Mouse (Mus musculus) spleen, adult 2 months (tissue): ENCODE data around the gene Dync1i1.

Source experiments
- CTCF ChIP-seq: fragments of 200-500 bp; IDR thresholded peaks from 2 replicates; pipeline ENCODE4 v1.5.1; 2011; ENCODE audit warnings: mild to moderate bottlenecking, inconsistent platforms; ENCODE audit not compliant: insufficient read depth, insufficient read length, insufficient replicate concordance; ENCODE audit errors: extremely low read depth
- POLR2A ChIP-seq: fragments of 200-500 bp; IDR thresholded peaks from 2 replicates; pipeline ENCODE4 v1.6.1; 2011; ENCODE audit warnings: low read depth, low read length, inconsistent platforms

DNA sequence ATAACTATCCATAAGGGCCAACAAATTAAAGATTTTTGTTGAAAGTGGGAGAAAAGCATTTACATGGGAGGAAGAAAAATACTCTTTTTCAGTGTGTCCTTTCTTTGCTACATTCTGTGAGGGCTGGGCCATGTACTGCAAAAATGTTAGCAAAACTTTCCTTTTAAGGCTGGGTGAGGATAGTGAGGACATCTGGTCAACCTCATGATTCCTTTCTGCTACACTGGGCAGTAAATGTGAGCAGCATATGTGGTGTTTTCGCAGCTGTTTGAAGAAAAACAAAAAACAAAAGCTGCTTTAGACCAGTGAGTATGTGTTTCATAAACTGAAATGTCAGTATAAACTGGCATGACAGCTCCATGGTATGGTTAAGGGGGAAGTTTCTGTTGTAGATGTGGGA lies 9.4 kb downstream of the Dync1i1 start:
- TF ChIP-seq CTCF (no peak), POLR2A (no peak)
